Mouse (Mus musculus): ENCODE measurements around the gene B4galt5. TPM values are rescaled to one million over a fixed set of nuclear protein-coding genes. Genes with fewer than 3 reads are reported as not detected.
A peak's percentile ranks its signal among the peaks of the same experiment; 100 is the strongest.

Gene B4galt5
- polyA plus RNA-seq, 1 experiment from 2014 or later = 4.5 TPM

DNA sequence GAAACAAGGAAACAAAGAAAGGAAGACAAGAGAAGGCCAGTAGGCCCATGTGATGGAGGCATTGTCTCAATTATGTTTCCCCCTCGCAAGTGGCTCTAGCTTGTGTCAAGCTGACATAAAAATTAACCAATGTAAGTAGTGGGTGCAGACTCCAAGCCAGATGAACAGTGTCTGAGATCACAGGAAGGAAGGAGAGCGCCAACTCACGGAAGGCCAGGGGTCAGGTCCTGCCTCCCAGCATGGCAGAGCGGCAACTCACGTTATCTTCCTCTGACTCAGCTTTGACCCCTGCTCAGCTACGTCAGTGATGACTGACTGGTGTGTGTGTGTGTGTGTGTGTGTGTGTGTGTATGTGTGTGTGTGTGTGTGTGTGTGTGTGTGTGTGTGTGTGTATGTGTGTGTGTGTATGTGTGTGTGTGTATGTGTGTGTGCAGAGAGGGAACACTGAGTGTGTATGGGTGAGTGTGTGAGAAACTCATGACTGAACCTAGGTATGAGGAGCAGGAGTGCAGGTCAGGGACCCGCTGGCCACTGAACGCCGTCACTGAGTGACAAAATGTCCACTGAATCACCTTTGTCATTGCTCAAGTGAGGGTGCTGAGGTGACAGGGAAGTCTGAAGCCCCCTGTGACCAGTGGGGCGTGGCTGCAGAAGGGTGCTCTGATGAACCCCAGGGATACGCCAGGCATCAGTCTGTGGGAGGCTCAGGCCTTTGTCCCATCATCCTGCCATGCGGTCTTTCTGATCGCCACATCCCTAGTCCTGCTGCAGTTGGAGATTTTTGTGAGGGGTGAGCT lies 55.5 kb downstream of the B4galt5 start:
- no peak for TF ChIP-seq CTCF (IDR thresholded peaks at IDR 0.05; ENCODE audit: low read depth)
- no peak for TF ChIP-seq EP300 (optimal IDR thresholded peaks at IDR 0.05)
- Histone ChIP-seq H3K27ac (replicated peaks) (no peak overlapping the region), H3K9ac (ENCODE audit: low read length) (no peak overlapping the region), H3K9me3 (ENCODE audit: control insufficient read depth, low read length) (no peaks in the 10 kb centered on the region), H3K4me2 (replicated peaks; ENCODE audit: low read depth) (no peak overlapping the region), H3K4me3 (ENCODE audit: low read depth, low read length) (no peak overlapping the region), H3K36me3 (ENCODE audit: control insufficient read depth, insufficient read depth, low read length) (no peaks in the 10 kb centered on the region), H3K27me3 (ENCODE audit: control insufficient read depth, insufficient read depth, low read length) (no peaks in the 10 kb centered on the region), H3K4me1 (replicated peaks; ENCODE audit: control insufficient read depth, insufficient read depth) (no peaks in the 10 kb centered on the region)
- ATAC-seq (ENCODE audit: low FRiP score, low TSS enrichment) (peak; percentile 79), DNase-seq (ENCODE audit: low spot score) (peak; percentile 76)
- WGBS = 68% methylated on average over 13 of the region's 13 CpGs

GRCm38 (mm10) chr2:167292854-167293253 lies 56.1 kb downstream of the B4galt5 start:
- H3K4me3 ChIP-seq (ENCODE audit: low read depth, low read length) = no peak overlapping the region
- H3K36me3 ChIP-seq (ENCODE audit: control insufficient read depth, insufficient read depth, low read length) = no peaks in the 10 kb centered on the region
- TF ChIP-seq EP300 (optimal IDR thresholded peaks at IDR 0.05) = no peak
- no peak for TF ChIP-seq CTCF (IDR thresholded peaks at IDR 0.05; ENCODE audit: low read depth)
- peak; percentile 64 for DNase-seq (ENCODE audit: low spot score)
- peak; percentile 65 for ATAC-seq (ENCODE audit: low FRiP score, low TSS enrichment)
- H3K9me3 ChIP-seq (ENCODE audit: control insufficient read depth, low read length) = no peaks in the 10 kb centered on the region
- peak overlapping the region; percentile 9; the same call in 1 of the 2 replicates for H3K27ac ChIP-seq (replicated peaks)
- no peaks in the 10 kb centered on the region for H3K27me3 ChIP-seq (ENCODE audit: control insufficient read depth, insufficient read depth, low read length)
- no peaks in the 10 kb centered on the region for H3K4me1 ChIP-seq (replicated peaks; ENCODE audit: control insufficient read depth, insufficient read depth)
- 3% methylated on average over 6 of the region's 6 CpGs for WGBS
- no peak overlapping the region for H3K4me2 ChIP-seq (replicated peaks; ENCODE audit: low read depth)
- no peak overlapping the region for H3K9ac ChIP-seq (ENCODE audit: low read length)

DNA sequence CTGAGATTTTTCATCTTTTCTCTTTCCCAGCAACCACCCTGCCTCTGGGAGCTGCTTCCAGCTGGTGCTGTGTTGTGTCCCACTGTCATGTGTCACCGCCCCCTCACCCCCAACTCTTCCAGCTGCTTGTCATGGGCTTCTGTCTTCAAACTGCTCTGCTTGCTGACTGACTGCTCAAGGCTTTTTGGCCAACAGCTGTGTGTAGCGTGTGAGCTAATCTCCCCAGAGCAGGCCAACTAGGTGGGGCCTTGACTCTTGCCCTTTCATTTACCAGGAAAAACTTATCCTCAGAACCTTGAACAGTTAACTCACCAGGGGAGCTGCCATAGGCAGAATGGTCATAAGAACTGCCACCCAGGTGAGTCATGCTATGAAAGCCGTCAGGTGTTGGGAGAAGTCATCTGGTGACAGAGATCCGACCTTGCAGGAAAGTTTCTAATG lies 56.8 kb downstream of the B4galt5 start:
- Histone ChIP-seq H3K9me3 (ENCODE audit: control insufficient read depth, low read length) (no peaks in the 10 kb centered on the region), H3K27ac (replicated peaks) (peak overlapping the region; percentile 9; the same call in 1 of the 2 replicates), H3K4me2 (replicated peaks; ENCODE audit: low read depth) (no peak overlapping the region), H3K4me1 (replicated peaks; ENCODE audit: control insufficient read depth, insufficient read depth) (no peaks in the 10 kb centered on the region), H3K36me3 (ENCODE audit: control insufficient read depth, insufficient read depth, low read length) (no peaks in the 10 kb centered on the region), H3K4me3 (ENCODE audit: low read depth, low read length) (no peak overlapping the region), H3K9ac (ENCODE audit: low read length) (no peak overlapping the region), H3K27me3 (ENCODE audit: control insufficient read depth, insufficient read depth, low read length) (no peaks in the 10 kb centered on the region)
- ATAC-seq (ENCODE audit: low FRiP score, low TSS enrichment) (peak; percentile 90), DNase-seq (ENCODE audit: low spot score) (peak; percentile 70)
- no peak for TF ChIP-seq CTCF (IDR thresholded peaks at IDR 0.05; ENCODE audit: low read depth)
- no peak for TF ChIP-seq EP300 (optimal IDR thresholded peaks at IDR 0.05)
- WGBS = 45% methylated on average over 4 of the region's 4 CpGs

DNA sequence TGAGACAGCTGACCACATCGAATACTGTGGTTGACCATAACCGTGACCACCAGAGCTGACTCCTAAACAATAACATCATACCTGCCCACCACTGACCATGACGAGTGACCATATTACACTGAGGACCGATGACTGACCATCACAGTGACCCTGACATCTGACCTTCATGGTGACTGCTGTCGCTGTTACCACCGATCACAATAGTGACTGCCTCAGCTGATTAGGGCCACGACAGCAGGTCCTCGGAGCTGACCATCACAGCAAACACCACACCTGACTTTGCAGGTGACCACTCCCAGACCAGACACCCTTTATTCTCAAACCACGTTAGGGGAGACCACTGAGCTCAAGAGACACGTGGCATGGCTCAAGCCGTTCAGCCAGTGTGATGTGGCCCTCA lies 57.3 kb downstream of the B4galt5 start:
- no peaks in the 10 kb centered on the region for H3K4me1 ChIP-seq (replicated peaks; ENCODE audit: control insufficient read depth, insufficient read depth)
- no peak overlapping the region for H3K27ac ChIP-seq (replicated peaks)
- no peaks in the 10 kb centered on the region for H3K36me3 ChIP-seq (ENCODE audit: control insufficient read depth, insufficient read depth, low read length)
- H3K4me3 ChIP-seq (ENCODE audit: low read depth, low read length) = no peak overlapping the region
- no peaks in the 10 kb centered on the region for H3K27me3 ChIP-seq (ENCODE audit: control insufficient read depth, insufficient read depth, low read length)
- no peak overlapping the region for H3K4me2 ChIP-seq (replicated peaks; ENCODE audit: low read depth)
- H3K9me3 ChIP-seq (ENCODE audit: control insufficient read depth, low read length) = no peaks in the 10 kb centered on the region
- WGBS = 79% methylated on average over 11 of the region's 11 CpGs
- H3K9ac ChIP-seq (ENCODE audit: low read length) = no peak overlapping the region
- DNase-seq (ENCODE audit: low spot score) = no peak
- no peak for TF ChIP-seq EP300 (optimal IDR thresholded peaks at IDR 0.05)
- ATAC-seq (ENCODE audit: low FRiP score, low TSS enrichment) = peak; percentile 15

GRCm38 (mm10) chr2:167281461-167281860 lies 67.5 kb downstream of the B4galt5 start:
- Histone ChIP-seq H3K27ac (replicated peaks) (no peak overlapping the region), H3K27me3 (ENCODE audit: control insufficient read depth, insufficient read depth, low read length) (no peaks in the 10 kb centered on the region), H3K4me1 (replicated peaks; ENCODE audit: control insufficient read depth, insufficient read depth) (no peaks in the 10 kb centered on the region), H3K4me3 (ENCODE audit: low read depth, low read length) (no peak overlapping the region), H3K4me2 (replicated peaks; ENCODE audit: low read depth) (no peak overlapping the region), H3K36me3 (ENCODE audit: control insufficient read depth, insufficient read depth, low read length) (no peaks in the 10 kb centered on the region), H3K9ac (ENCODE audit: low read length) (no peak overlapping the region), H3K9me3 (ENCODE audit: control insufficient read depth, low read length) (no peaks in the 10 kb centered on the region)
- WGBS = 94% methylated on average over 13 of the region's 13 CpGs
- no peak for DNase-seq (ENCODE audit: low spot score)
- no peak for ATAC-seq (ENCODE audit: low FRiP score, low TSS enrichment)
- TF ChIP-seq CTCF (IDR thresholded peaks at IDR 0.05; ENCODE audit: low read depth) (no peak), EP300 (optimal IDR thresholded peaks at IDR 0.05) (no peak)

DNA sequence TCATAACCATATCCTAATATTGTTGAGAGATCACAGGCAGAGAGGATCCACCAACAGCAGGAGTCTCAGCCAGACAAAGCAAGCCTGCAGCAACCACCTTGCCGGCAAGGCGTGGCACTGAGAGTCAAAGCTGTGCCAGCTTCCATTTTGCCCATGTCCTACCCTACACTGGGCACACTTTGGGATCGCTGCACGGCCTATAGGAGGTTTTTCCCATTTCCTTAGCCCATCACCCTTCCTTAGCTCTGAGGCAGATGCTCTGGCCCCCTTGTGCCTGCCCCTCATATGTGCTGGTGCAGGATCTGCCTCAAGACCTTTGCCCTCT lies 68.0 kb downstream of the B4galt5 start:
- Histone ChIP-seq H3K36me3 (ENCODE audit: control insufficient read depth, insufficient read depth, low read length) (no peaks in the 10 kb centered on the region), H3K9ac (ENCODE audit: low read length) (no peak overlapping the region), H3K4me3 (ENCODE audit: low read depth, low read length) (no peak overlapping the region), H3K27ac (replicated peaks) (no peak overlapping the region), H3K27me3 (ENCODE audit: control insufficient read depth, insufficient read depth, low read length) (no peaks in the 10 kb centered on the region), H3K9me3 (ENCODE audit: control insufficient read depth, low read length) (no peaks in the 10 kb centered on the region), H3K4me2 (replicated peaks; ENCODE audit: low read depth) (no peak overlapping the region), H3K4me1 (replicated peaks; ENCODE audit: control insufficient read depth, insufficient read depth) (no peaks in the 10 kb centered on the region)
- no peak for TF ChIP-seq EP300 (optimal IDR thresholded peaks at IDR 0.05)
- TF ChIP-seq CTCF (IDR thresholded peaks at IDR 0.05; ENCODE audit: low read depth) = no peak
- DNase-seq (ENCODE audit: low spot score) = no peak
- ATAC-seq (ENCODE audit: low FRiP score, low TSS enrichment) = peak; percentile 36; the same call in 1 of the 2 replicates
- 76% methylated on average over 4 of the region's 4 CpGs for whole genome bisulfite sequencing

All from stomach, postnatal 0 days (tissue).